Mouse (Mus musculus): ENCODE measurements around the gene Smr2. TPM values are rescaled to one million over a fixed set of nuclear protein-coding genes. Genes with fewer than 3 reads are reported as not detected.
"Not testable (repeated sequence)": the region's sequence is repeated elsewhere in the genome, so short reads cannot be mapped to it uniquely, and the experiment has no call there.

The Smr2 gene
- not detected in 2 replicates for polyA plus RNA-seq (2015; fragmentation: Nextera tagmentation; extraction: Ambion mirVana)

DNA sequence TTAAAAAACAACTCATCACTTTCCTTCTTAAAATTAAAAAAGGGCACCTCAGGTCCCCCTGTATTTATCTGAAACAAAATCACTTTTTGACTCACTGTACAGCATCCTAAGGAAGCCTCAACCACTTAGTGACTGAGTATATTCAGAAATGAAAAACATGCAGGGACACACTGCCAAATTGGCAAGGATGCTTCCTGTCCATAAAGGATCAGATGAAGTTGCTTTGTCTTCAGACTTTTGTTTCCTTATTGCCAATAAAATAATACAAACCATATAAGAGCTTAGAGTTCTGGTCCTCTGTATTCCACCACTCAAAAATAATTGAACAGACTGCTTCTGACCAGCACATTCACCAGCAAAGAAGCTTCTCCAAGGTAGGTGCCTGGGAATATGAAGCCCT is at the start of gene Smr2:
Gene Smr2, plus strand, starts transcription at position 301 of the 400 bp plus-strand sequence.
- not testable (repeated sequence) for ATAC-seq (ENCODE audit: low FRiP score); H3K27me3 ChIP-seq (replicated peaks); H3K27ac ChIP-seq (replicated peaks); H3K36me3 ChIP-seq; H3K4me2 ChIP-seq; H3K9me3 ChIP-seq (replicated peaks); H3K4me1 ChIP-seq; H3K9ac ChIP-seq (replicated peaks); H3K4me3 ChIP-seq (replicated peaks)

DNA sequence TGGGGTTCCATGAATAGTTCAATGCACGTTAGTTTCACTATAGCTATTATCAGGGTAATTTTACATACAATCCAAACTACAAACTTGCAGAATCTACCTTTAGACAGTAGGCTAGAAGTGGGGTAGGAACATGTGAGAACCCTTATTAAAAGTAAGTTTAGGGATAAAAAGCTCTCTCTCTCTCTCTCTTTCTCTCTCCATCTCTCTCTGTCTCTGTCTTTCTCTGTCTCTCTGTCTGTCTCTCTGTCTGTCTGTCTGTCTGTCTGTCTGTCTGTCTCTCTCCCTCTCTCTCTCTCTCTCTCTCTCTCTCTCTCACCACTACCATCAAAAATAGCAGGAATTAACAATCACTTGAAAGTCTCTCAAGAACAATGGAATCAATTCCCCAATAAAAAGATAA is 25.1 kb downstream of the Smr2 start, which contains the start of gene Gm11116:
Gene Gm11116, minus strand, starts transcription at position 101 of the 400 bp plus-strand sequence.
- no peak within 1 kb of the TSS for H3K4me2 ChIP-seq
- no peaks in the 10 kb centered on the region for H3K4me1 ChIP-seq
- H3K27ac ChIP-seq (replicated peaks) = no peak within 1 kb of the TSS
- no peaks in the 10 kb centered on the region for H3K27me3 ChIP-seq (replicated peaks)
- H3K36me3 ChIP-seq = no peaks in the 10 kb centered on the region
- H3K9me3 ChIP-seq (replicated peaks) = no peaks in the 10 kb centered on the region
- no peak within 1 kb of the TSS for H3K9ac ChIP-seq (replicated peaks)
- ATAC-seq (ENCODE audit: low FRiP score) = no peak
- 71% methylated on average over 1 of the region's 1 CpGs for WGBS
- H3K4me3 ChIP-seq (replicated peaks) = no peak within 1 kb of the TSS

DNA sequence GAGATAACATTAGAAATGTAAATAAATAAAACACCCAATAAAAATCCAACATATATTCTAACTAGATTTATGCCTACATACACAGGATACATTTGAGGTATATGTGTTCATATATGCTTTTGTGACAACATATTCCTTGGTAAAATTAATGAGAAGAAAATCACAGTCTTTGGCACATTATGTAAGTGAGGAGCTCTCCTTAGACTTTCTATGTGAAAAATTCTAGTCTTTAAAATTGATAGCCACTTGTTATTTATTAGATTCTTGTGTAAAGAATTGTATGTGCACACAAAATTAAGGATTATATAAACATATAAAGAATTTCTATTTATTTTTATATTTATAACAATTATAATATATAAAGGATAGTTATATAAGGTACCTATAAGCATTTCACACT is 67.6 kb downstream of the Smr2 start, which contains the start of gene Gm11115:
Gene Gm11115, minus strand, starts transcription at position 101 of the 400 bp plus-strand sequence.
- Histone ChIP-seq H3K36me3 (no peaks in the 10 kb centered on the region), H3K9ac (replicated peaks) (no peak within 1 kb of the TSS), H3K9me3 (replicated peaks) (no peaks in the 10 kb centered on the region), H3K27me3 (replicated peaks) (no peaks in the 10 kb centered on the region), H3K27ac (replicated peaks) (no peak within 1 kb of the TSS), H3K4me3 (replicated peaks) (no peak within 1 kb of the TSS), H3K4me1 (no peaks in the 10 kb centered on the region), H3K4me2 (no peak within 1 kb of the TSS)
- ATAC-seq (ENCODE audit: low FRiP score) = no peak

Other genes with a start within 250 kb of the Smr2 start
- not detected in 2 replicates for gene Odam, start 201.5 kb upstream of the Smr2 start, polyA plus RNA-seq (2015; fragmentation: Nextera tagmentation; extraction: Ambion mirVana)
- gene Csn3, start 161.0 kb upstream of the Smr2 start, polyA plus RNA-seq (2015; fragmentation: Nextera tagmentation; extraction: Ambion mirVana) = 0.24 TPM in 1 of 2 replicates, not detected in the other
- gene 2310003L06Rik, start 117.1 kb upstream of the Smr2 start, polyA plus RNA-seq (2015; fragmentation: Nextera tagmentation; extraction: Ambion mirVana) = not detected in 2 replicates
- gene Gm28434, start 117.0 kb upstream of the Smr2 start, polyA plus RNA-seq (2015; fragmentation: Nextera tagmentation; extraction: Ambion mirVana) = not detected in 2 replicates
- not detected in 2 replicates for gene Cabs1, start 107.1 kb upstream of the Smr2 start, polyA plus RNA-seq (2015; fragmentation: Nextera tagmentation; extraction: Ambion mirVana)
- gene Smr3a, start 84.0 kb upstream of the Smr2 start, polyA plus RNA-seq (2015; fragmentation: Nextera tagmentation; extraction: Ambion mirVana) = not detected in 2 replicates
- not detected in 2 replicates for gene Gm11116, start 25.0 kb downstream of the Smr2 start, polyA plus RNA-seq (2015; fragmentation: Nextera tagmentation; extraction: Ambion mirVana)
- gene Gm11115, start 67.5 kb downstream of the Smr2 start, polyA plus RNA-seq (2015; fragmentation: Nextera tagmentation; extraction: Ambion mirVana) = not detected in 2 replicates
- gene Gm7714, start 182.4 kb downstream of the Smr2 start, polyA plus RNA-seq (2015; fragmentation: Nextera tagmentation; extraction: Ambion mirVana) = not detected in 2 replicates
- not detected in 2 replicates for gene Prol1, start 230.8 kb downstream of the Smr2 start, polyA plus RNA-seq (2015; fragmentation: Nextera tagmentation; extraction: Ambion mirVana)

Data from neural tube, embryonic 15.5 days (tissue).